Mouse (Mus musculus): ENCODE data around the gene Tgfa.
A peak's percentile ranks its signal among the peaks of the same experiment; 100 is the strongest.

Gene Tgfa

GRCm38 (mm10) chr6:86233512-86234430 is 38.7 kb downstream of the Tgfa start:
- no peak for DNase-seq

GRCm38 (mm10) chr6:86244866-86245265 is 49.8 kb downstream of the Tgfa start:
- no peak for DNase-seq

- no peak for DNase-seq
Measured at GRCm38 (mm10) chr6:86245965-86246364, 50.9 kb downstream of the Tgfa start.

- no peak for DNase-seq
Measured at GRCm38 (mm10) chr6:86248562-86248961, 53.5 kb downstream of the Tgfa start.

- no peak for DNase-seq
Measured at GRCm38 (mm10) chr6:86249042-86249441, 54.0 kb downstream of the Tgfa start.

- no peak for DNase-seq
Measured at GRCm38 (mm10) chr6:86250236-86250635, 55.2 kb downstream of the Tgfa start.

- DNase-seq = no peak
Measured at GRCm38 (mm10) chr6:86250830-86251229, 55.8 kb downstream of the Tgfa start.

- no peak for DNase-seq
Measured at GRCm38 (mm10) chr6:86252176-86253125, 57.4 kb downstream of the Tgfa start.

GRCm38 (mm10) chr6:86255899-86256298 is 60.9 kb downstream of the Tgfa start:
- DNase-seq = no peak

- DNase-seq = no peak
Measured at GRCm38 (mm10) chr6:86259242-86259641, 64.2 kb downstream of the Tgfa start.

- DNase-seq = no peak
Measured at GRCm38 (mm10) chr6:86260322-86261050, 65.5 kb downstream of the Tgfa start.

- DNase-seq = no peak
Measured at GRCm38 (mm10) chr6:86266786-86267185, 71.8 kb downstream of the Tgfa start.

GRCm38 (mm10) chr6:86270373-86271068 is 75.5 kb downstream of the Tgfa start:
- DNase-seq = no peak

- peak; percentile 34 to 54 for DNase-seq
Measured at GRCm38 (mm10) chr6:86271130-86271529, 76.1 kb downstream of the Tgfa start.

GRCm38 (mm10) chr6:86275704-86276103 is 80.7 kb downstream of the Tgfa start:
- DNase-seq = no peak

- DNase-seq = no peak
Measured at GRCm38 (mm10) chr6:86276816-86277215, 81.8 kb downstream of the Tgfa start.

- no peak for DNase-seq
Measured at GRCm38 (mm10) chr6:86277620-86278019, 82.6 kb downstream of the Tgfa start.

GRCm38 (mm10) chr6:86281573-86282210 is 86.7 kb downstream of the Tgfa start:
- DNase-seq = no peak

- no peak for DNase-seq
Measured at GRCm38 (mm10) chr6:86293301-86293700, 98.3 kb downstream of the Tgfa start.

- no peak for DNase-seq
Measured at GRCm38 (mm10) chr6:86295451-86295850, 100.4 kb downstream of the Tgfa start.

GRCm38 (mm10) chr6:86296126-86296525 is 101.1 kb downstream of the Tgfa start:
- DNase-seq = no peak

GRCm38 (mm10) chr6:86296938-86297337 is 101.9 kb downstream of the Tgfa start:
- no peak for DNase-seq
